Mouse (Mus musculus) heart, embryonic 15.5 days (tissue): ENCODE results near the gene Gdf3. TPM values are rescaled to one million over a fixed set of nuclear protein-coding genes. Genes with fewer than 3 reads are reported as not detected.
"Not testable (repeated sequence)": the region's sequence is repeated elsewhere in the genome, so short reads cannot be mapped to it uniquely, and the experiment has no call there.

Experiments used
- ATAC-seq: fragments of 200-750 bp; cut with Nextera tagmentation; replicated peaks from 2 replicates; pipeline ENCODE4 v1.8.0; 2017; ENCODE audit warnings: low read depth, moderate TSS enrichment; ENCODE audit not compliant: insufficient number of reproducible peaks, insufficient read depth, low FRiP score
- H3K27ac ChIP-seq: fragments of 300-500 bp; sonication (generic); 2 replicates; pipeline ENCODE4 v1.5.1; 2015; ENCODE audit warnings: mild to moderate bottlenecking, inconsistent platforms
- H3K27me3 ChIP-seq: fragments of 300-500 bp; sonication (generic); 2 replicates; pipeline ENCODE4 v1.6.1; 2015; ENCODE audit warnings: inconsistent platforms
- H3K36me3 ChIP-seq: fragments of 300-500 bp; sonication (generic); 2 replicates; pipeline ENCODE4 v1.6.1; 2015; ENCODE audit warnings: mild to moderate bottlenecking, inconsistent platforms
- H3K4me1 ChIP-seq: fragments of 300-500 bp; sonication (generic); replicated peaks from 2 replicates; pipeline ENCODE4 v1.6.1; 2015; ENCODE audit warnings: inconsistent platforms
- H3K4me2 ChIP-seq: fragments of 300-500 bp; sonication (generic); 2 replicates; pipeline ENCODE4 v1.6.1; 2015; ENCODE audit warnings: inconsistent platforms, mild to moderate bottlenecking, moderate library complexity
- H3K4me3 ChIP-seq: fragments of 300-500 bp; sonication (generic); 2 replicates; pipeline ENCODE4 v1.5.1; 2015; ENCODE audit warnings: mild to moderate bottlenecking, inconsistent platforms
- H3K9ac ChIP-seq: fragments of 300-500 bp; sonication (generic); 2 replicates; pipeline ENCODE4 v1.6.1; 2015; ENCODE audit warnings: mild to moderate bottlenecking, inconsistent platforms
- H3K9me3 ChIP-seq: fragments of 300-500 bp; sonication (generic); replicated peaks from 2 replicates; pipeline ENCODE4 v1.6.1; 2016; ENCODE audit warnings: inconsistent platforms
- WGBS: fragments of 180-500 bp; shearing (Covaris S2); methylation state at CpG from one replicate; pipeline ENCODE4 v1.1.7; 2015; ENCODE audit warnings: mixed read lengths; 5-methylcytosine and 5-hydroxymethylcytosine counted together
- polyA plus RNA-seq: library from polyadenylated mRNA; unstranded; fragments of >200 nt; fragmentation: Nextera tagmentation; extraction: Ambion mirVana; gene quantifications from 2 replicates; pipeline ENCODE4 v1.2.1, GENCODE M21; 2015

Gene Gdf3
- polyA plus RNA-seq: 0.11 and 0.33 TPM in 2 replicates

DNA sequence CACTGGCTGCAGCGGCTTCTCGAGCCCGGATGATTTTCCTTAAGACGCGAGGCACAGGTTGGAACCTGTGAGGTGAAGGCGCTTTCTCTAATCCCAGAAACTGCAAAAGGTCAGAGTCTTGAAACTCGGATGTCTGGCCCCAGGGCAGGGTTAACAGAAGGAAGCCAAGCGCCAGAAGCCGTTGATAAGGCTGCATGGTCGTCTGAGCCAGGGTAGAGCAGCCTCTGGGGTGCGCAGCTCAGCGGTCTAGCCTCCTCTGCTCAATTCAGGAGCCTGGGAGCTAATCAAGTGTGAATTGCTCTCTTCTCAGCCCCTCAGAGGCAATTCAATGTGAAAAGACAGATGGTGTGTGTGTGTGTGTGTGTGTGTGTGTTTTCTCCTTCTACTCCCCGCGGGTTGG lies at the start of gene Gdf3:
Gene Gdf3, minus strand, starts transcription at position 317 of the 400 bp plus-strand sequence.
- Histone ChIP-seq H3K9me3 (no peaks in the 10 kb centered on the region), H3K4me2 (no peak within 1 kb of the TSS; the same call in 1 of the 2 replicates), H3K4me1 (peaks cover 6% of the 10 kb centered on the region; the same call in 1 of the 2 replicates), H3K9ac (no peak within 1 kb of the TSS), H3K27me3 (no peaks in the 10 kb centered on the region), H3K27ac (no peak within 1 kb of the TSS), H3K4me3 (no peak within 1 kb of the TSS), H3K36me3 (no peaks in the 10 kb centered on the region)
- 26% methylated on average over 14 of the region's 14 CpGs for WGBS
- no peak for ATAC-seq

DNA sequence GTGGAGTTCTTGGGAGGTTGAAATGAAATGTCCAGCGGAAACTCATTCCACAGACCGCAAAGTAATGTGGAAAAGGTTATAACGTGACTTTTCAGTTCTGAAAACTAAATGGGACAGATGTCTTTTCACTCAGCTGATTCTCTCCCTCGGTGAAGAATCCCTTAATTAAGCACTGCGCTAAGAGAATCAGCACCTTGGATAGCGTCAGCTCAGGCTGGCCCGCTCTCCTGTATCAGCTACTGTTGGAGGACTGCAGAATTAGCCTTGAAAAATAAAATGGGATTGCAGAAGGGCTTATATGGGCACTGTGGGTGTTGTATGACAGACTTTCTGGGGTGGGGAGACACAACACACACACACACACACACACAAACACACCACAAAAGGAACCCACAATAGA lies 49.7 kb upstream of the Gdf3 start:
- no peak overlapping the region for H3K4me2 ChIP-seq
- no peak overlapping the region for H3K4me3 ChIP-seq
- 9% methylated on average over 7 of the region's 7 CpGs for WGBS
- no peak overlapping the region for H3K27ac ChIP-seq
- no peak for ATAC-seq
- peaks cover 9% of the 10 kb centered on the region for H3K4me1 ChIP-seq
- H3K9me3 ChIP-seq: no peaks in the 10 kb centered on the region
- peaks cover 18% of the 10 kb centered on the region for H3K27me3 ChIP-seq
- H3K9ac ChIP-seq: no peak overlapping the region
- H3K36me3 ChIP-seq: no peaks in the 10 kb centered on the region

DNA sequence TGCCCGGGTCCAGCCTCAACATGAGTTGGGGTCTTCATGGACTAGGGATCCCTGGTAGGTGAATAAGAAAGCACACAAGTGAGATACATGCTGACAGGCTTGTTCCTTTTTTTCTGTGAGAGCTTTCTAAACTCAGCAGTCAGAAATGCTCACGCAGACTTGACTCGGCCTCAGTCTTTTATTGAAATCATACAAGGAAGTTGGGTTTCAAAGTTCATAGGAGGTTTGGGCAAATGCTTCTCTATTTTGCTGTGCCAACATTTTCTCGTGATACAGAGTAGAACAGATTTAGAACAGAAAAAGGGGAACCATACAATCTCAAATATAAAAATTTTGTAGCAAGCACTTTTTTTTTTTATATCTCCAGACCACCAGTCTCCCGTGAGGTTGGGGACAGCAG lies 47.7 kb upstream of the Gdf3 start:
- no peaks in the 10 kb centered on the region for H3K9me3 ChIP-seq
- peaks cover 2% of the 10 kb centered on the region for H3K4me1 ChIP-seq
- 67% methylated on average over 5 of the region's 5 CpGs for WGBS
- no peak overlapping the region for H3K4me2 ChIP-seq
- H3K27me3 ChIP-seq: peaks cover 16% of the 10 kb centered on the region
- H3K36me3 ChIP-seq: no peaks in the 10 kb centered on the region
- no peak overlapping the region for H3K4me3 ChIP-seq
- H3K9ac ChIP-seq: no peak overlapping the region
- H3K27ac ChIP-seq: no peak overlapping the region
- no peak for ATAC-seq

DNA sequence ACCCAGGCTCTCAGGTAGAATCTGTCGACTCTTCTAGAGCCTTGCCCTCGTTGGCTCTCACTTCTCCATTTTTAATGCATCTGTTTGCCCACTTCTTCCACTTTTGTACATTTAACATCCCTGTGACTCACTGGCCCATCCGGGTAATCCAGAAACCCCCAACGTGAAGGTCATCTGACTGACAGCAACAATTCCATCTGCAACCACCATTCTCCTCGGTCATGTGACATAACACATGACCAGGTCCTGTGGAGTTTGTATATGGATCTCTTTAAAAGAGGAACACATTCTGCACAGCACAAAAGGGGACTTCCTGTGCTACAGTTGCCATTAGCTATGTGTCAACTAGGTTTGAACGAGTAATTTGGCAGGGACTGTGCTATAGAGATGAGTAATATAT lies 44.4 kb upstream of the Gdf3 start:
- Histone ChIP-seq H3K27ac (no peak overlapping the region), H3K4me3 (no peak overlapping the region), H3K9ac (no peak overlapping the region), H3K9me3 (no peaks in the 10 kb centered on the region), H3K27me3 (no peaks in the 10 kb centered on the region), H3K4me2 (no peak overlapping the region), H3K36me3 (no peaks in the 10 kb centered on the region), H3K4me1 (no peaks in the 10 kb centered on the region)
- no peak for ATAC-seq
- 73% methylated on average over 6 of the region's 6 CpGs for WGBS

DNA sequence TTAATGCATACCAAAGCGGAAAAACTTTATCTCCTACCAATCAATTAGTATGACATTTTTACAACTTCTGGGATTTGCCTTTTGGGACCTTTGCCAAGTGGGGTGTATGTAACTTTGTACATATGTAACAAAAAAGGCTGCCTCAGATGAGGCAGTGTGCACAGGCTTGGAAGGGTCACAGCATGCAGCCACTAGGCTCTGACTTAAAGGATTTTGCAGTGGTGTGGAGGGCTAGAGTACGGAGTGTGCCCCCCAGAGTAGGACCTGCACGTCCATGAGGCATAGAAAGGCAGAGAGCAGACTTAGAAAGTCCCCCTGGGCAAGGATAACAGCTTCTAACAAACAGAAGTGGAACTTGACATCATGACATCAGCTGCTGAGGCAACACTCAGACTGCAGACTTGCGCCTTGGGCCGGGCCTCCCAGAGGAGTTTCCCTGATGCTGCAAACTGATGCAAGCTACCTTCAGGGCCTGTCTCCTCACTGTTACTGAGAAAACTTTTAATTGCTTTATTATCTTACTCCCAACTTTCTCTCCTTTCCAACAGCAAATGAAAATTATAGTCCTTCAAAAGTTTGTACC lies 40.6 kb upstream of the Gdf3 start:
- ATAC-seq: no peak
- Histone ChIP-seq H3K27me3 (no peaks in the 10 kb centered on the region), H3K9ac (no peak overlapping the region), H3K4me1 (no peaks in the 10 kb centered on the region), H3K4me2 (no peak overlapping the region), H3K9me3 (no peaks in the 10 kb centered on the region), H3K36me3 (no peaks in the 10 kb centered on the region), H3K4me3 (no peak overlapping the region), H3K27ac (no peak overlapping the region)
- WGBS: 56% methylated on average over 5 of the region's 5 CpGs

DNA sequence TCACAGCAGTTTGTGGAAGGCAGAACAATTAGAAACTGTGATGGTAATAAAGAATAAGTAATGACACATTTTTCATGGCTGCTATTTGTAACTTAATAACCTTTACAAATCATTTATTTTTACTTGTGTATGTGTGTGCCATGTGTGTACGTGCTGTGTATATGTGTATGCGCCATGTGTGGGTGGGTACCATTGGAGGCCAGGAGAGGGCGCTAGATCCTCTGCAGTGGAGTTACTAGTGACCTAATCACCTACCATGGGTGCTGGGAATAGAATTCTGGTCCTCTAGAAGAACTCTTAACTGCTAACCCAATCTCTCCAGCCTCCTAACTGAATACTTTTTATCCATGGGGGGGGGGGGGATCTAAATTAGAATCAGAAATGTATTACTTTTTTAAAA lies 40.0 kb upstream of the Gdf3 start:
- no peak overlapping the region for H3K9ac ChIP-seq
- H3K4me3 ChIP-seq: no peak overlapping the region
- no peak for ATAC-seq
- no peaks in the 10 kb centered on the region for H3K36me3 ChIP-seq
- WGBS: 75% methylated on average over 3 of the region's 3 CpGs
- no peaks in the 10 kb centered on the region for H3K4me1 ChIP-seq
- no peaks in the 10 kb centered on the region for H3K27me3 ChIP-seq
- no peak overlapping the region for H3K27ac ChIP-seq
- no peaks in the 10 kb centered on the region for H3K9me3 ChIP-seq
- no peak overlapping the region for H3K4me2 ChIP-seq

DNA sequence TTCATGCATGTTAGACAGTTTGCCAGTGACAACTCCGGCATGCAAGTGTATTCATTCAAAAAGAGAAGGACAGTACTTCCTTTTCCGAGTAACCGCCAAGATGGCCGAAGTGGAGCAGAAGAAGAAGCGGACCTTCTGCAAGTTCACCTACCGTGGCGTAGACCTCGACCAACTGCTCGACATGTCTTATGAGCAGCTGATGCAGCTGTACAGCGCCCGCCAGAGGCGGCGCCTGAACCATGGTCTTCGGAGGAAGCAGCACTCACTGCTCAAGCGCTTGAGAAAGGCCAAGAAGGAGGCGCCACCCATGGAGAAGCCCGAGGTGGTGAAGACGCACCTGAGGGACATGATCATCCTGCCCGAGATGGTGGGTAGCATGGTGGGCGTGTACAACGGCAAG lies 34.3 kb upstream of the Gdf3 start:
- not testable (repeated sequence) for H3K36me3 ChIP-seq, H3K4me1 ChIP-seq, H3K9me3 ChIP-seq, H3K9ac ChIP-seq, H3K27me3 ChIP-seq, H3K27ac ChIP-seq, H3K4me3 ChIP-seq, ATAC-seq, H3K4me2 ChIP-seq
- 90% methylated on average over 21 of the region's 21 CpGs for WGBS

DNA sequence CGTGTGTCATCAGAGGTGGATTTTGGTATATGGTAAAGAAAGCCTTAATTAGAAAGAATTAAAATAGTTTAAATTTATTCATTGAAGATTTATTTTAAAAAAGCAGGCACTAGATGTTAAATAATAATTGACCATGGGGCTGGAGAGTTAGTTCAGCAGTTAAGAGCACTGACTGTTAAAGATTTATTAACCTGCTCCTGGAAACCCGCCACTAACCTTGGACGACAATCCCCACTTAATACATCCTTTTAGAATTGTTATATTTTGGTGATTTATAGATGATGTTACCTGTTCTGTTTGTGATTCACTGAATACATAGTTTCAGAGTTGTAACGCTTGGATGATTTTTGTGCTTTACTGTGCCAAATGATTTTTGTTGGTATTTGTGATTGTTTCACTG lies 27.7 kb upstream of the Gdf3 start:
- not testable (repeated sequence) for H3K4me3 ChIP-seq, H3K4me1 ChIP-seq, H3K4me2 ChIP-seq, H3K27ac ChIP-seq, H3K9ac ChIP-seq, H3K36me3 ChIP-seq, ATAC-seq, H3K27me3 ChIP-seq, H3K9me3 ChIP-seq
- 76% methylated on average over 4 of the region's 4 CpGs for WGBS

DNA sequence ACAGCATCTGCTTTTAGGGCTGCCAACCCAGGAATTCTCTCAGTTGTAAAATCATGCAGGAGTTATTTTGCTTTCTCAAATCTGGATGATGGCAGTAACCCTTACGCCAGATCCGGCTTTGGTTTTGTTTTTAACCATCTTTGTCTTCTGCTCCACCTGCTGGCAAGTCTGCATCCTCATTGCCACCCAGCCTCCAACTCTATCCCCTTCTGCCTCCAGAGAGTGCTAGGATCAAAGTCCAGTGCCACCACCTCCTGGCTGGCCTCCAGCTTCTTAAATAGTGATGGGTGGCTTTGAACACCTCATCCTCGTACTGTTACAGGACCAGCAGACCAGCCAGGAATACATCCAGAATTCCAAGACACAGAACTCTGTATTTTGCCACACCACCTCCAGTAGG lies 26.8 kb upstream of the Gdf3 start:
- no peaks in the 10 kb centered on the region for H3K36me3 ChIP-seq
- H3K4me1 ChIP-seq: no peaks in the 10 kb centered on the region
- ATAC-seq: no peak
- H3K27ac ChIP-seq: no peak overlapping the region
- H3K9ac ChIP-seq: no peak overlapping the region
- H3K4me2 ChIP-seq: no peak overlapping the region
- H3K27me3 ChIP-seq: no peaks in the 10 kb centered on the region
- H3K9me3 ChIP-seq: no peaks in the 10 kb centered on the region
- 67% methylated on average over 3 of the region's 3 CpGs for WGBS
- no peak overlapping the region for H3K4me3 ChIP-seq

DNA sequence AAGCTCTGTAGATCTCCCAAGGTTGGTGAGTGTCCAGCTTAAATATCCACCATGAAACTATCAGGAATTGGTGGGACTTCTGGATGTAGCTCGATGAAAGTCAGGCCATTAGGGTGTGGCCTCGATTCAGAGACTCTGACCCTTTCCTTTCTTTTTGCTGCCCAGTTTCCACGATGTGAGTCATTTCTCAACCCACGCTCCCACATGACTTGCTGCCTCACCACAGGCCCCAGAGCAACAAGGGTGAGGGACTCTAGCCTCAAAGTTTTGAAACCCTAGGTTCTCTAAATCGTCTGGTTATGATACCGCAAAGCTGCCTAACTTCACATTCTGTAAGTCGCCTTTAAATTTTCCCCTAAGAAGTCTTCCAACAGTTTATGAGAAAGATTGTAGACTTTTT lies 25.4 kb upstream of the Gdf3 start:
- H3K4me2 ChIP-seq: no peak overlapping the region
- no peak overlapping the region for H3K9ac ChIP-seq
- 73% methylated on average over 7 of the region's 7 CpGs for WGBS
- no peaks in the 10 kb centered on the region for H3K36me3 ChIP-seq
- no peaks in the 10 kb centered on the region for H3K4me1 ChIP-seq
- no peak overlapping the region for H3K27ac ChIP-seq
- H3K4me3 ChIP-seq: no peak overlapping the region
- H3K9me3 ChIP-seq: no peaks in the 10 kb centered on the region
- H3K27me3 ChIP-seq: no peaks in the 10 kb centered on the region
- no peak for ATAC-seq

DNA sequence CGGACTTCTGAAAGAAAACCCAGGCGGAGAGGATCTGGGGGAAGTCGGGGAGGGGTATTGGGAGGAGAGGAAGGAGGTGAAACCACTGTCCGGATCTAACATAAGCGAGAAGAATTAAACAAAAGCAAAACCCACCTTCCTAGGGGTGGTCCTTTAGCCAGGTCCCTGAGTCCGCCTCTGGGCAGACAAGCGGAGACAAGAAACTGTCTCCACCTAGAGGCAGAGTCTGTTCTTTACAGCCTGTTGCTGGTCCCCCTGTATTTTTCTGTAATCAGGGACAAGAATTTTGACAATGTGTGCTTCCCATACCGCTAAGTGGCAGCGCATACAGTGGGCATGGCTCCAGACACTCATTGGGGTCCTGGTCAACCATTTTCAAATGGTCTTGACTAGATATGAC lies 23.5 kb upstream of the Gdf3 start:
- no peak overlapping the region for H3K9ac ChIP-seq
- no peak overlapping the region for H3K4me2 ChIP-seq
- no peaks in the 10 kb centered on the region for H3K36me3 ChIP-seq
- 0 out of 2 replicates have a peak, but pooled peaks cover under 1% of the 10 kb centered on the region for H3K27me3 ChIP-seq
- no peaks in the 10 kb centered on the region for H3K4me1 ChIP-seq
- H3K4me3 ChIP-seq: no peak overlapping the region
- no peaks in the 10 kb centered on the region for H3K9me3 ChIP-seq
- WGBS: 30% methylated on average over 9 of the region's 9 CpGs
- no peak for ATAC-seq
- H3K27ac ChIP-seq: no peak overlapping the region

DNA sequence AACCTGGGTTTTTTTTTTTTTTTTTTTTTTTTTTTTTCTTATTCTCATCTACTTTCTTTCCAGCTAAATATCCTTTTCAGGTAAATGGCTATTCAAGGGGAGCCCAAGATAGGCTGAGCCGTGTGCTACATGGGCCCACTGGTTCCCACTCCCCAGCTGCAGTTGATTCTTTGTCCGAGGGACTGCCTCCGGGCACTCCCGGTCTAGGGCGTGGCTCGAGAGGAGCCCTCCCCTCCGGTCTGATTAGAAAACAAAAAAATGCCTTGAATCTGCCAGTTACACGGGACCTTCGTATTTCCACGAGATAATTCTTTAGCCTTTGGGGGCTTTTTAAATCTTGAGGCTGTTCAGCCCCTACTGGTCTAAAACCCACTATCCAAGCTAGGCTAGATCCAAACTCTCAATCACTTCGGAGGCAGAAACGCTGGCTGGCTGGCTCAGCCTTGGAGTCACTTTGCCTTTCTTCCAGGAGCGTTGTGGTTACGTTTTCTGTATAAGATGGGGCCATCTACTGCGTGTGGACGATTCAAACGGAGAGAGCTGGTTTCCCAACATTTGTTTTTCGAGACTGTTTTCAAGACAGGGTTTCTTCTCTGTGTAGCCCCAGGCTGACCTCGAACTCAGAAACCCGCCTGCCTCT lies 17.7 kb upstream of the Gdf3 start:
- peaks cover 8% of the 10 kb centered on the region; the same call in 1 of the 2 replicates for H3K27me3 ChIP-seq
- H3K4me3 ChIP-seq: peak overlapping the region; percentile 30
- H3K9me3 ChIP-seq: no peaks in the 10 kb centered on the region
- H3K36me3 ChIP-seq: no peaks in the 10 kb centered on the region
- no peak overlapping the region for H3K27ac ChIP-seq
- no peak for ATAC-seq
- WGBS: 18% methylated on average over 20 of the region's 20 CpGs
- peak overlapping the region; percentile 54 for H3K4me2 ChIP-seq
- H3K4me1 ChIP-seq: no peaks in the 10 kb centered on the region
- H3K9ac ChIP-seq: no peak overlapping the region
